Mouse (Mus musculus): ENCODE results near the gene Zdhhc25. TPM values are rescaled to one million over a fixed set of nuclear protein-coding genes. Genes with fewer than 3 reads are reported as not detected.

Gene Zdhhc25
- polyA plus RNA-seq, 1 experiment from 2014 or later = not detected

Other genes starting within 250 kb of the Zdhhc25 start
- gene Brd1, start 133.9 kb downstream of the Zdhhc25 start, polyA plus RNA-seq (2014; fragmentation: Nextera tagmentation; extraction: Ambion mirVana) = 15.2 and 18.2 TPM in 2 replicates
- gene Zbed4, start 151.4 kb downstream of the Zdhhc25 start, polyA plus RNA-seq (2014; fragmentation: Nextera tagmentation; extraction: Ambion mirVana) = 16.1 and 22.9 TPM in 2 replicates
- 11.6 and 12.5 TPM in 2 replicates for gene Alg12, start 219.0 kb downstream of the Zdhhc25 start, polyA plus RNA-seq (2014; fragmentation: Nextera tagmentation; extraction: Ambion mirVana)
- 71.7 and 83.6 TPM in 2 replicates for gene Creld2, start 219.3 kb downstream of the Zdhhc25 start, polyA plus RNA-seq (2014; fragmentation: Nextera tagmentation; extraction: Ambion mirVana)